Mouse (Mus musculus): Measurements from ENCODE around the gene Adcy9. TPM values are rescaled to one million over a fixed set of nuclear protein-coding genes. Genes with fewer than 3 reads are reported as not detected.

Adcy9 gene
- polyA plus RNA-seq, 2 experiments, result 0.65 to 0.81 TPM

GRCm38 (mm10) chr16:4383473-4384038, 36.7 kb downstream of the Adcy9 start:
- no peak overlapping the region for H3K27ac ChIP-seq
- H3K4me3 ChIP-seq (ENCODE audit: insufficient read depth in 1 of 2, low read depth in 2 of 2, low read length in 2 of 2), result no peak overlapping the region
- H3K36me3 ChIP-seq (replicated peaks; ENCODE audit: control insufficient read depth, insufficient read depth, low read depth), result no peaks in the 10 kb centered on the region
- H3K4me2 ChIP-seq (ENCODE audit: low read depth), result no peak overlapping the region
- no peak for TF ChIP-seq CTCF (IDR thresholded peaks at IDR 0.05; ENCODE audit: low read depth)
- no peak for TF ChIP-seq EP300 (IDR thresholded peaks at IDR 0.05; ENCODE audit: low read depth)
- H3K27me3 ChIP-seq (ENCODE audit: control insufficient read depth, insufficient read depth, low read length), result no peaks in the 10 kb centered on the region
- no peak overlapping the region for H3K9ac ChIP-seq (replicated peaks)
- DNase-seq (ENCODE audit: low read depth in 3 of 3, low spot score in 3 of 3) (no peak), ATAC-seq (ENCODE audit: insufficient read depth) (no peak)
- no peaks in the 10 kb centered on the region for H3K9me3 ChIP-seq (ENCODE audit: control insufficient read depth, low read length)
- WGBS (ENCODE audit: insufficient replicate concordance), result 53% methylated on average over 4 of the region's 4 CpGs
- 0 out of 4 replicates have a peak, but pooled peaks cover 0 to 4% of the 10 kb centered on the region in 2 experiments for H3K4me1 ChIP-seq (replicated peaks; ENCODE audit: control insufficient read depth in 2 of 2, insufficient read depth in 2 of 2, low read length in 1 of 2)

GRCm38 (mm10) chr16:4382406-4382805, 37.9 kb downstream of the Adcy9 start:
- H3K4me3 ChIP-seq (ENCODE audit: insufficient read depth in 1 of 2, low read depth in 2 of 2, low read length in 2 of 2), result no peak overlapping the region
- WGBS (ENCODE audit: insufficient replicate concordance), result 80% methylated on average over 3 of the region's 3 CpGs
- ATAC-seq (ENCODE audit: insufficient read depth), result no peak

DNA sequence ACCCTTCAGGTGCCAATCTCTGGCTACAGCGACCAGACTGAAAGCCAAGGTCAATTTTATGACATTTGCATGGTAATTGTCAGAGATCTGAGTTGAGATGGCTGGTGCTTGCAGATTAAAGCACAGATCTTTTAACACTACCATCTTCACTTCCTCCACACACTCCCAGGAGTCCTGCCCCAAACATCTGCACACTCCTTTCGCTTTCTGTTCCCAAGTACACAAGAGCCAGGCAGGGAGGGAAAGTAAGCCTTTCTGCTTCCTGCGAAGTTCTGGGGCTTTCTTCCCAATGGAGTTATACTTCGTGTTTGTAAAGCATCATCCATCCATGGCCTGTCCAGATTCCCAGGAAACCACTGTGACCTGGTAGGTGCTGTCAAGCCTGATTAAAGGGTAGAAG, 38.8 kb downstream of the Adcy9 start:
- H3K4me1 ChIP-seq (replicated peaks; ENCODE audit: control insufficient read depth in 2 of 2, insufficient read depth in 2 of 2, low read length in 1 of 2), result 0 out of 4 replicates have a peak, but pooled peaks cover 0 to 4% of the 10 kb centered on the region in 2 experiments
- H3K27me3 ChIP-seq (ENCODE audit: control insufficient read depth, insufficient read depth, low read length), result no peaks in the 10 kb centered on the region
- TF ChIP-seq EP300 (IDR thresholded peaks at IDR 0.05; ENCODE audit: low read depth), result no peak
- TF ChIP-seq CTCF (IDR thresholded peaks at IDR 0.05; ENCODE audit: low read depth), result no peak
- H3K36me3 ChIP-seq (replicated peaks; ENCODE audit: control insufficient read depth, insufficient read depth, low read depth), result no peaks in the 10 kb centered on the region
- DNase-seq (ENCODE audit: low read depth in 3 of 3, low spot score in 3 of 3) (no peak), ATAC-seq (ENCODE audit: insufficient read depth) (no peak)
- 65% methylated on average over 4 of the region's 4 CpGs for WGBS (ENCODE audit: insufficient replicate concordance)
- H3K4me2 ChIP-seq (ENCODE audit: low read depth), result no peak overlapping the region
- H3K4me3 ChIP-seq (ENCODE audit: insufficient read depth in 1 of 2, low read depth in 2 of 2, low read length in 2 of 2), result no peak overlapping the region
- no peaks in the 10 kb centered on the region for H3K9me3 ChIP-seq (ENCODE audit: control insufficient read depth, low read length)
- H3K9ac ChIP-seq (replicated peaks), result no peak overlapping the region
- H3K27ac ChIP-seq, result no peak overlapping the region

More at GRCm38 (mm10) chr16:4382406-4382805, 37.9 kb downstream of the Adcy9 start:
- Histone ChIP-seq H3K4me1 (replicated peaks; ENCODE audit: control insufficient read depth in 2 of 2, insufficient read depth in 2 of 2, low read length in 1 of 2) (0 out of 4 replicates have a peak, but pooled peaks cover 0 to 4% of the 10 kb centered on the region in 2 experiments), H3K27me3 (ENCODE audit: control insufficient read depth, insufficient read depth, low read length) (no peaks in the 10 kb centered on the region), H3K9me3 (ENCODE audit: control insufficient read depth, low read length) (no peaks in the 10 kb centered on the region), H3K36me3 (replicated peaks; ENCODE audit: control insufficient read depth, insufficient read depth, low read depth) (no peaks in the 10 kb centered on the region), H3K4me2 (ENCODE audit: low read depth) (no peak overlapping the region), H3K27ac (no peak overlapping the region), H3K9ac (replicated peaks) (no peak overlapping the region)
- no peak for DNase-seq (ENCODE audit: low read depth in 3 of 3, low spot score in 3 of 3)
- TF ChIP-seq CTCF (IDR thresholded peaks at IDR 0.05; ENCODE audit: low read depth), result no peak
- no peak for TF ChIP-seq EP300 (IDR thresholded peaks at IDR 0.05; ENCODE audit: low read depth)

GRCm38 (mm10) chr16:4378788-4379187, 41.5 kb downstream of the Adcy9 start:
- Histone ChIP-seq H3K4me2 (ENCODE audit: low read depth) (no peak overlapping the region), H3K9me3 (ENCODE audit: control insufficient read depth, low read length) (no peaks in the 10 kb centered on the region), H3K4me3 (ENCODE audit: insufficient read depth in 1 of 2, low read depth in 2 of 2, low read length in 2 of 2) (no peak overlapping the region), H3K4me1 (replicated peaks; ENCODE audit: control insufficient read depth in 2 of 2, insufficient read depth in 2 of 2, low read length in 1 of 2) (peaks cover 0 to 5% of the 10 kb centered on the region in 2 experiments; a peak in 1 of 4 replicates), H3K36me3 (replicated peaks; ENCODE audit: control insufficient read depth, insufficient read depth, low read depth) (no peaks in the 10 kb centered on the region), H3K27me3 (ENCODE audit: control insufficient read depth, insufficient read depth, low read length) (no peaks in the 10 kb centered on the region), H3K9ac (replicated peaks) (no peak overlapping the region), H3K27ac (no peak overlapping the region)
- TF ChIP-seq CTCF (IDR thresholded peaks at IDR 0.05; ENCODE audit: low read depth) (no peak), EP300 (IDR thresholded peaks at IDR 0.05; ENCODE audit: low read depth) (no peak)
- no peak for DNase-seq (ENCODE audit: low read depth in 3 of 3, low spot score in 3 of 3)
- no peak for ATAC-seq (ENCODE audit: insufficient read depth)
- WGBS (ENCODE audit: insufficient replicate concordance), result 75% methylated on average over 1 of the region's 1 CpGs

DNA sequence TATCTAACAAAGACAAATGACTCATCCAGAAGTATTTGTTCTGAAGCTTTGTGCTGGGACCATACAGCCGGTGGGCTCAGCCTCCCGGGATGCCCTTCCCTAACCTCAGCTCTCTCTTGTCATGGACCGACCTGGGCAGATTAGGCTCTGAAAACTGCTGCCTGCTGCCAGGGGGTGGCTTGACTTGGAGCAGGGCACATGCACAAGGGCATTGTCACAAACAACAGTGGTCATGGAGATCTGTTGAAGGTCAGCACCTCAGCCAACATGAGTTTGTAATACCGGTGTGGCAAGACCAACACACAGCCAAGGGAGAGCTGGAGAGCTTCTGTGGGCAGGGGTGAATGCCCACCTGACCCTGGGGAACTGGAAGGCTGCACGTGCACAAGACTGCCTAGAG, 42.7 kb downstream of the Adcy9 start:
- H3K4me3 ChIP-seq (ENCODE audit: insufficient read depth in 1 of 2, low read depth in 2 of 2, low read length in 2 of 2), result no peak overlapping the region
- H3K27ac ChIP-seq, result no peak overlapping the region
- WGBS (ENCODE audit: insufficient replicate concordance), result 69% methylated on average over 5 of the region's 5 CpGs
- H3K4me1 ChIP-seq (replicated peaks; ENCODE audit: control insufficient read depth in 2 of 2, insufficient read depth in 2 of 2, low read length in 1 of 2), result peaks cover 0 to 5% of the 10 kb centered on the region in 2 experiments; a peak in 1 of 4 replicates
- DNase-seq (ENCODE audit: low read depth in 3 of 3, low spot score in 3 of 3) (no peak), ATAC-seq (ENCODE audit: insufficient read depth) (no peak)
- no peak overlapping the region for H3K9ac ChIP-seq (replicated peaks)
- H3K9me3 ChIP-seq (ENCODE audit: control insufficient read depth, low read length), result no peaks in the 10 kb centered on the region
- no peaks in the 10 kb centered on the region for H3K36me3 ChIP-seq (replicated peaks; ENCODE audit: control insufficient read depth, insufficient read depth, low read depth)
- H3K4me2 ChIP-seq (ENCODE audit: low read depth), result no peak overlapping the region
- no peaks in the 10 kb centered on the region for H3K27me3 ChIP-seq (ENCODE audit: control insufficient read depth, insufficient read depth, low read length)
- no peak for TF ChIP-seq CTCF (IDR thresholded peaks at IDR 0.05; ENCODE audit: low read depth)
- no peak for TF ChIP-seq EP300 (IDR thresholded peaks at IDR 0.05; ENCODE audit: low read depth)
